Mouse (Mus musculus) cerebral cortex, adult 2 months (tissue): Measurements from ENCODE around the gene Bmp15.

Experiments used
- WGBS: fragments of 180-500 bp; shearing (Covaris S2); methylation state at CpG from one replicate; pipeline ENCODE4 v1.1.7; 2018; 5-methylcytosine and 5-hydroxymethylcytosine counted together

The Bmp15 gene

GRCm38 (mm10) chrX:6320621-6321020, at the start of gene Bmp15:
Gene Bmp15 (minus strand): TSS chrX:6320721.
- WGBS = 72% methylated on average over 3 of the region's 3 CpGs

GRCm38 (mm10) chrX:6368822-6369221, 48.3 kb upstream of the Bmp15 start:
- 71% methylated on average over 1 of the region's 1 CpGs for WGBS

GRCm38 (mm10) chrX:6357503-6358114, 37.1 kb upstream of the Bmp15 start:
- 58% methylated on average over 6 of the region's 6 CpGs for WGBS

GRCm38 (mm10) chrX:6356876-6357275, 36.4 kb upstream of the Bmp15 start:
- WGBS = 84% methylated on average over 3 of the region's 3 CpGs

GRCm38 (mm10) chrX:6345273-6345959, 24.9 kb upstream of the Bmp15 start:
- 60% methylated on average over 1 of the region's 1 CpGs for WGBS

DNA sequence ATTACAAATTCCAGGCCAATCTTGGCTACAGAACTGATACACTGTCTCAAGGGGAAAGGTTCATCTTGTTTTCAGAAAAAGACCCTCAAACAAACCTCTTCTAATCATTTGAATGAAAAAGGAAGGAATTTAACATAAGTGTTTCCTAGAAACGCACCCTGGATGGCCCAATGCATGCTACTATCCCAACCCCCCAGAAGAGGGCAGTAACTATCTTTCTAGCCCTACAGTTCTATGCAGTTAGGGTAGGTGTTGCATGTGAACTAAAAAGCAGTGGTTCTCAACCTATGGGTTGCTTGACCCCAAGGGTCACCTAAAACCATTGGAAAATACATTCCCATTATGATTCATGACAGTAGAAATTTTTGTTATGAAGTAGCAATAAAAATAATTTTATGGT, 3.5 kb upstream of the Bmp15 start:
- 30% methylated on average over 1 of the region's 1 CpGs for WGBS

- 35% methylated on average over 1 of the region's 1 CpGs for WGBS
Observed at GRCm38 (mm10) chrX:6317747-6318146, 2.8 kb downstream of the Bmp15 start.
